Mouse (Mus musculus) midbrain, embryonic 14.5 days (tissue): ENCODE measurements around the gene Egfl8. TPM values are rescaled to one million over a fixed set of nuclear protein-coding genes. Genes with fewer than 3 reads are reported as not detected.
A peak's percentile ranks its signal among the peaks of the same experiment; 100 is the strongest.

Experiments used
- ATAC-seq: fragments of 200-750 bp; cut with Nextera tagmentation; 2 replicates; pipeline ENCODE4 v1.8.0; 2017; ENCODE audit warnings: moderate number of reproducible peaks, moderate library complexity; ENCODE audit not compliant: low FRiP score, low TSS enrichment
- DNase-seq: peaks from one replicate; pipeline ENCODE4 v3.0.0-alpha.2; 2015
- H3K27ac ChIP-seq: fragments of 300-500 bp; sonication (generic); replicated peaks from 2 replicates; pipeline ENCODE4 v1.5.1; 2014; ENCODE audit warnings: mild to moderate bottlenecking, low read depth, low read length, moderate library complexity
- H3K27me3 ChIP-seq: fragments of 300-500 bp; sonication (generic); 2 replicates; pipeline ENCODE4 v1.6.1; 2014; ENCODE audit warnings: low read length, control low read depth, mixed read lengths; ENCODE audit not compliant: control insufficient read depth, insufficient read depth
- H3K36me3 ChIP-seq: fragments of 300-500 bp; sonication (generic); 2 replicates; pipeline ENCODE4 v1.6.1; 2014; ENCODE audit warnings: low read length, control low read depth; ENCODE audit not compliant: control insufficient read depth, insufficient read depth
- H3K4me1 ChIP-seq: fragments of 300-500 bp; sonication (generic); 2 replicates; pipeline ENCODE4 v1.6.1; 2014; ENCODE audit warnings: mild to moderate bottlenecking, antibody characterized with exemption, low read length, control low read depth; ENCODE audit not compliant: control insufficient read depth, insufficient read depth
- H3K4me2 ChIP-seq: fragments of 300-500 bp; sonication (generic); 2 replicates; pipeline ENCODE4 v1.6.1; 2014; ENCODE audit warnings: mild to moderate bottlenecking, low read length, moderate library complexity
- H3K4me3 ChIP-seq: fragments of 300-500 bp; sonication (generic); replicated peaks from 2 replicates; pipeline ENCODE4 v1.5.1; 2014; ENCODE audit warnings: low read depth, low read length
- H3K9ac ChIP-seq: fragments of 300-500 bp; sonication (generic); replicated peaks from 2 replicates; pipeline ENCODE4 v1.6.1; 2014; ENCODE audit warnings: mild to moderate bottlenecking, low read length, moderate library complexity
- H3K9me3 ChIP-seq: fragments of 300-500 bp; sonication (generic); 2 replicates; pipeline ENCODE4 v1.6.1; 2016; ENCODE audit warnings: low read length, control low read depth, mixed read lengths; ENCODE audit not compliant: control insufficient read depth
- WGBS: fragments of 180-500 bp; shearing (Covaris S2); extraction: QIAGEN DNeasy Blood & Tissue Kit; methylation state at CpG from one replicate; pipeline ENCODE4 v1.1.7; 2014; 5-methylcytosine and 5-hydroxymethylcytosine counted together
- polyA plus RNA-seq: library from polyadenylated mRNA; unstranded; fragments of >200 nt; fragmentation: Nextera tagmentation; extraction: Ambion mirVana; gene quantifications from 2 replicates; pipeline ENCODE4 v1.2.1, GENCODE M21; 2014

Egfl8 gene
- polyA plus RNA-seq, 1 experiment from 2014 or later = 9.5 TPM

- DNase-seq (no peak), ATAC-seq (no peak)
- peak overlapping the region; percentile 70 for H3K4me2 ChIP-seq
- H3K4me3 ChIP-seq = peak overlapping the region; percentile 55
- H3K36me3 ChIP-seq = peaks cover 20% of the 10 kb centered on the region
- H3K4me1 ChIP-seq = peaks cover 20% of the 10 kb centered on the region
- H3K27me3 ChIP-seq = no peaks in the 10 kb centered on the region
- no peaks in the 10 kb centered on the region for H3K9me3 ChIP-seq
- 44% methylated on average over 10 of the region's 10 CpGs for WGBS
- peak overlapping the region; percentile 56 for H3K9ac ChIP-seq
- peak overlapping the region; percentile 77; the same call in 1 of the 2 replicates for H3K27ac ChIP-seq
Observed at GRCm38 (mm10) chr17:34645256-34645829, 29.6 kb upstream of the Egfl8 start.

GRCm38 (mm10) chr17:34644608-34645007 lies 28.8 kb upstream of the Egfl8 start, which contains the start of gene Fkbpl:
Gene Fkbpl, plus strand, starts transcription at chr17:34644764.
- Histone ChIP-seq H3K9me3 (no peaks in the 10 kb centered on the region), H3K27me3 (no peaks in the 10 kb centered on the region), H3K4me1 (peaks cover 20% of the 10 kb centered on the region), H3K9ac (peak within 1 kb of the TSS; percentile 56), H3K4me3 (peak within 1 kb of the TSS; percentile 55), H3K4me2 (peak within 1 kb of the TSS; percentile 70), H3K36me3 (peaks cover 12% of the 10 kb centered on the region), H3K27ac (peak within 1 kb of the TSS; percentile 77)
- ATAC-seq (peak; percentile 75), DNase-seq (peak; percentile 98)
- WGBS = under 1% methylated on average over 16 of the region's 16 CpGs

DNA sequence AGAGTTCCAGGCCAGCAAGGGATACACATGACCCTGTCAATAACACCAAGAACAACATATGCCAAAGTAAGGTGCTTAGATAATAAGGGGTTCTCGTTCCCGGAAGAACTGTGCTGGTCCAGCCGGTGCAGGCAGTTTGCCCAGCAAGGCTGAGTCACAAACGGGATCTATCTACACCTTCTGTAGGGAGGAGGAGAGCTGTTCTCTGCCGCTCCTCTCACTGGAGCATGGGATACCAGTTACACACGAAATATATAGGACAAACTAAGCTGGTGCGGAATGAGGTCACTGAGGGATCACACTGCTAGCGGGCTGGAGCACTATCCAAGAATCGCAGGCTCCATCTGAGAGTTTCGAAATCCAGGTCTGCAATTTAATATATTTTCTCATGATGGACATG lies 28.2 kb upstream of the Egfl8 start:
- Histone ChIP-seq H3K4me3 (no peak overlapping the region), H3K36me3 (peaks cover 6% of the 10 kb centered on the region), H3K4me2 (peak overlapping the region; percentile 27; the same call in 1 of the 2 replicates), H3K9me3 (no peaks in the 10 kb centered on the region), H3K9ac (no peak overlapping the region), H3K27ac (no peak overlapping the region), H3K4me1 (peaks cover 20% of the 10 kb centered on the region), H3K27me3 (no peaks in the 10 kb centered on the region)
- ATAC-seq (no peak), DNase-seq (no peak)
- 86% methylated on average over 10 of the region's 10 CpGs for WGBS

- Histone ChIP-seq H3K27me3 (no peaks in the 10 kb centered on the region), H3K4me3 (no peak overlapping the region), H3K9ac (no peak overlapping the region), H3K27ac (no peak overlapping the region), H3K4me1 (peaks cover 20% of the 10 kb centered on the region), H3K36me3 (peaks cover under 1% of the 10 kb centered on the region; the same call in 1 of the 2 replicates), H3K9me3 (no peaks in the 10 kb centered on the region), H3K4me2 (no peak overlapping the region)
- DNase-seq (no peak), ATAC-seq (no peak)
- 91% methylated on average over 4 of the region's 4 CpGs for WGBS
Observed at GRCm38 (mm10) chr17:34643379-34643778, 27.6 kb upstream of the Egfl8 start.

- no peak overlapping the region for H3K4me2 ChIP-seq
- no peaks in the 10 kb centered on the region for H3K27me3 ChIP-seq
- no peaks in the 10 kb centered on the region; the same call in 1 of the 2 replicates for H3K36me3 ChIP-seq
- no peak overlapping the region for H3K9ac ChIP-seq
- ATAC-seq = no peak
- H3K4me1 ChIP-seq = peaks cover 12% of the 10 kb centered on the region
- H3K4me3 ChIP-seq = no peak overlapping the region
- H3K27ac ChIP-seq = no peak overlapping the region
- no peak for DNase-seq
- H3K9me3 ChIP-seq = no peaks in the 10 kb centered on the region
- WGBS = 93% methylated on average over 3 of the region's 3 CpGs
Observed at GRCm38 (mm10) chr17:34641945-34642344, 26.2 kb upstream of the Egfl8 start.

DNA sequence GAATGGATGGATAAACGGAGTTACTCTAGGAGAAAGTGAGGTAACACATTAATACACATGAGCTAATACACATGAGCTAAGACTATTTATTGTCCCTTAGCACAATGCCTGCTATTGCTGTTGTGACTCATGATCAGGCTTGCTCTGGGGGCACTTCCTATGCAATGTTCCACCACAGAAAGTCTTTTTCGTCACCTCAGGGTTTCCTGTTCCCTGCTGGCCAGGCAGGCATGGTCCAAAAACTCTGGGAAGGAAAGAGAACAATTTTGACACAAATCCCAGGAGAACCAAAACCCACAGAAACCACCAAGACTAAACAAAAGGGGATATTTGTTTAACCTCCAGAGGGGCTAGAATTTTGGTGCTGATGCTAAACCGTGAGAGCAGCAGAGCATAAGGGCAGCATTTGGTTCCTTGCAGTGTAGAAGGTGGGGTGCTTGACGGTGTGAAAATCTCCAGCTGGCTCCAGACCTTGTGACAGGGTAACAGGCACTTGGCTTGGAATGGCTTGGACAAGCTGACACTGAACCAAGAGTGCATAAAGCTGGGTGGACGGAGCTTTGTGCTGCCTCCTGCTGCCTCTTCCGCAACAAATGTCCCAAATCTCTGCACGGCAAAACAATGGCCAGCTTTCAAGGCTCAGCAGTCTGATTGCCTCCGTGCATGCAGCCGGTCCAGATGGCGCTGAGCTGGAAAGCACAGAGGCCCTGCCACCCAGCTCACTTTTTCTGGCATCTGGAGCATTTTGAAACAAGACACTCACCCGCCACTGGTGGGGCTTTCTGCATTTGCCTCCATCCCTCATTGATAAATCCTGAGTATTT lies 25.2 kb upstream of the Egfl8 start:
- H3K9me3 ChIP-seq = no peaks in the 10 kb centered on the region
- no peak overlapping the region for H3K4me3 ChIP-seq
- no peaks in the 10 kb centered on the region for H3K27me3 ChIP-seq
- H3K9ac ChIP-seq = peak overlapping the region; percentile 16; the same call in 1 of the 2 replicates
- DNase-seq (peak; percentile 64), ATAC-seq (peak; percentile 25; the same call in 1 of the 2 replicates)
- no peak overlapping the region for H3K4me2 ChIP-seq
- H3K36me3 ChIP-seq = no peaks in the 10 kb centered on the region; the same call in 1 of the 2 replicates
- 12% methylated on average over 11 of the region's 11 CpGs for WGBS
- H3K27ac ChIP-seq = peak overlapping the region; percentile 73
- peaks cover 11% of the 10 kb centered on the region for H3K4me1 ChIP-seq

- Histone ChIP-seq H3K9ac (no peak overlapping the region), H3K36me3 (no peaks in the 10 kb centered on the region), H3K4me1 (no peaks in the 10 kb centered on the region), H3K27me3 (no peaks in the 10 kb centered on the region), H3K4me3 (no peak overlapping the region), H3K27ac (no peak overlapping the region), H3K9me3 (no peaks in the 10 kb centered on the region), H3K4me2 (no peak overlapping the region)
- DNase-seq (no peak), ATAC-seq (no peak)
- 86% methylated on average over 7 of the region's 7 CpGs for WGBS
Observed at GRCm38 (mm10) chr17:34639461-34640255, 23.9 kb upstream of the Egfl8 start.

GRCm38 (mm10) chr17:34637459-34637858 lies 21.7 kb upstream of the Egfl8 start:
- H3K36me3 ChIP-seq = no peaks in the 10 kb centered on the region
- no peak overlapping the region for H3K4me3 ChIP-seq
- WGBS = 74% methylated on average over 3 of the region's 3 CpGs
- ATAC-seq = no peak
- no peak for DNase-seq
- H3K27ac ChIP-seq = no peak overlapping the region
- peaks cover 1% of the 10 kb centered on the region; the same call in 1 of the 2 replicates for H3K4me1 ChIP-seq
- no peaks in the 10 kb centered on the region for H3K9me3 ChIP-seq
- H3K9ac ChIP-seq = no peak overlapping the region
- no peak overlapping the region for H3K4me2 ChIP-seq
- peaks cover 1% of the 10 kb centered on the region; the same call in 1 of the 2 replicates for H3K27me3 ChIP-seq
